Mouse (Mus musculus): ENCODE measurements around the gene Aagab.

Gene Aagab

DNA sequence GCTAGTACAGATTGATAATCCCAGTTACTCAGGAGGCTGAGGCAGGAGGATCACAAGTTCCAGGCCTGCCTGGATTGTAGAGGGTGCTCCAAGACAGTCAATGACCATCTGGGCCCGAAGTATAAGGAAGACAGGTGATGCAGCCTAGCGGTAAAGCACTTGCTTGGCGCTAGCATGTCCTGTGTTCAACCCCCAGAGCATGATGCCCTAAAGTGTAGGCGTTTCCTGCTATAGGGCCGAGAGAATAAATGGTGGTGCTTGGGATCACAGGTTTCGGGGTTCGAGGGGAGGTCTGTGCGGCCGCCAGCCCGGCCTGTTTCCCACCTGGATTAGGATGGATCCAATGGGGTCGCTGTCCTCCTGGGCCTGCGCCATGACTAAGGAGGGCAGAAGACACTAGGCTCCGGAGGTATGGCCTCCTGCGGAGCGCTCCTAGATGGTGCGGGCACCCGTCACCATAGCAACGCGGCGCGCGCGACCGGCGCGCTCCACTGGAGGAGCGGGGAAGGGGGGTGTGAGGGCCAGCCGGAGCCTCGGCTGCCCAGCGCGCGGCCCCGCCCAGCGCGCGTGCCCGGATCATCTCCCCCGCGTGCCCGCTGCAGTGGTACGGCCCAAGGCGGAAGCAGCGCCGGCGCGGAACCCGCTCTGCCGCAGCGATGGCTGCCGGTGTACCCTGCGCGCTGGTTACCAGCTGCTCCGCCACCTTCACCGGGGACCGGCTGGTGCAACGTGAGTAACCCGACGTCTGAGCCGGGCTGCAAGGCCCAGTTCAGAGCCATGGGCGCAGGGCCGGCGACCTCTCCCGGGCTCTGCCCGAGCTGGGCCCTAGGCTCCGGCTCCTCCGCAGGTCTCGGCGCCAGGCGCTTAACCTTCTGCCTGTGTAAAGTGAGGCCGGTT, at the start of gene Aagab, which contains the start of gene Iqch:
Aagab (plus strand) TSS at position 618 of the 897 bp plus-strand sequence.
Iqch (minus strand) TSS at position 451 of the 897 bp plus-strand sequence.
- peak; percentile 96 for DNase-seq (ENCODE audit: low spot score)

DNA sequence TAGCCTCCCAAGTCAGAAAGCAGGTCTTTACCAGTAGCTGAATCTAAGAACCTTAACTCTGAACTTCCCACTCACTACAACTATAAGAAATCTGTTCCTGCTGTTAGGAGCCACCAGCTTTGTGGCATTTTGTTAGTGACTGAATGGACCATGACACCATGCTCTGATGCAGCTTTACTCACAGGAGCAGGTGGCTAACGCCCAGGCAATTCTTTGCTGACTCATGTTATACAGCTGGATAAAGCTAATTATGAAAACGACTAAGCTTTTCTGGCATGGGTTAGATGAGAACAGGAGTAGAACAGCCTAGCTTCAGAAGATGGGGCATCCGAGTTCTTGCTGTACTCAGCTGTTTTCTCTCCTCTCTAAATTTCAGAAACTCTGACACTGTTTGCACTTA, 48.8 kb upstream of the Aagab start:
- DNase-seq (ENCODE audit: low spot score) = no peak

DNA sequence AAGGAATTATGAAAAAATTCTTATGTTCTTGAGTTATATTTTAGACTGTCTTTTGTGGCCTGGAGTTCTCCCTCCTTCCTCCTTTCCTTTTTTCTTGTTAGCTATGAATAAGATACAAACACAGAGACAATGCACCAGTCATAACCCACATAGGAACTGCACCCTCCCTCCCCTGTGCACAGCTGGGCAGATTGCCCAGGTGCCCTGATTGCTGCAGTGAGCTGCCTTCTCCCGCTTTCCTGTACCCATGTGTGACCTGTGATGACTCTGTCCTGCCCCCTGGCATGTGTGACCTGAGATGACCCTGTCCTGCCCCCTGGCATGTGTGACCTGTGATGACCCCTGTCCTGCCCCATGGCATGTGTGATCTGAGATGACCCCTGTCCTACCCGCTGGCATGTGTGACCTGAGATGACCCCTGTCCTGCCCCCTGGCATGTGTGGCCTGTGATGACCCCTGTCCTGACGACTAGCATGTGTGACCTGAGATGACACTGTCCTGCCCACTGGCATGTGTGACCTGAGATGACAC, 46.9 kb upstream of the Aagab start:
- DNase-seq (ENCODE audit: low spot score) = no peak

DNA sequence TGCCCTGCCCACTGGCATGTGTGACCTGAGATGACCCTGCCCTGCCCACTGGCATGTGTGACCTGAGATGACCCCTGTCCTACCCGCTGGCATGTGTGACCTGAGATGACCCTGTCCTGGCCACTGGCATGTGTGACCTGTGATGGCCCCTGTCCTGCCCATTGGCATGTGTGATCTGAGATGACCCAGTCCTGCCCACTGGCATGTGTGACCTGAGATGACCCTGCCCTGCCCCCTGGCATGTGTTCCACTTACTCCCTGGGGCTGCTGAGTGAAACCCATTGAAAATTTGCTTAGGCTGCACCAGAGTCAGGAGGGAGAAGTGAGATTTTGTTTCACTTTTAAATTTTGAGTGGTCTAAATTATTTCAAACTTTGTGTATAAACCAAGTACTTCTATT, 46.1 kb upstream of the Aagab start:
- DNase-seq (ENCODE audit: low spot score) = no peak

DNA sequence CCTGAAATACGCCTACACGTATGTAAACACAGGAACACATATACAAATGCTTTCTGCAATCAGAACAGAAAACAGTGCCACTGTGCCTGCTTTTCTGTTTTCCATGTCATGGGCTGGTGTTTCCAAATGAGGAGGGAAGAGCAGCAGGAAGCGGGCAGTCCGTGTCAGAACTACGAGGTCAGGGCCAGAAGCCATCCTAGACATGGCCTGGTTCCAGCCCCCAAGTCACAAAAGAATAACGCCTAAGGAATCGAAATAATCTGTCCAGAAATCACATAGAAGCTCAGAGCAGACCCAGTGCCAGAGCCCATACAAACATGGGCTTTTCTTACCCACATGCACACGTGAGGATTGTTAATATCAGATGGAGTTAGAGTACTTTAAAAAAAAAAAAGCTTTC, 45.5 kb upstream of the Aagab start:
- DNase-seq (ENCODE audit: low spot score) = no peak

DNA sequence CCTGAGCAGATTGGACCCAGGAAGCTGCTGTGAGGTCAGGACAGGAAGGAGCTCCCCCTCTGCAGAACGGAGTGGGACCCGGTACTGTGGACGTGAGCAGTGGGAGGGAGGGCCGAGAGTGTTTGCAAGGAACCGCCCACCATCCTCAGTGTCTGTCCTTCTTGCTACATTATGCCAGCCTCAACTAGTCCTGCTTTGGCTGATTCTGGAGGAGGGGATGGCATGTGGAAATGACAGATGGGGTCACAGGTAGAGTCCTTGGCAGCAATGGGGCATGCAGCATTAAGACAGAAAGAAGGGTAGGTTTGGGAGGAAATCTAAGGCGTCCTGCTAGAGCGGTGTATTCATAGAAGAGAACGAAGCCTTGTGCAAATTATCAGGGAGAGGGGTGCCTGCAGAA, 40.5 kb upstream of the Aagab start:
- no peak for DNase-seq (ENCODE audit: low spot score)

DNA sequence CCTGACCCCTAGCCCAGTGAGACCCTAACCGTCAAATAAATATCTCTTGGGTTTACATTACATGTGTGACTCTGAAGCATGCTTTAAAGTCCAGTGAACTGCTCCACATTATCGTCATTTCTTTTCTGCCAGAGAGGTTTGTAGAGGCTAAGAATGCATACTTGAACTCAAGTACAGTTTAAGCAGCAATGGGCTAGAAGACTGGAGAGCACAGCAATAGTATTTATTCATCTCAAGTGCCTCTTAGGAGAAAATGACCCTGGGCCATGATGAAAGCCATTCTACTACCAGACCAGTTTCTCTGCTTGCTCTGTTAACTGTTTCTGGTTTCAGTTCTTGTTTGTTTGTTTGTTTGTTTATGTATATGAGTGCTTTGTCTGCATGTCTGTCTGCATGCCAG, 39.0 kb upstream of the Aagab start:
- DNase-seq (ENCODE audit: low spot score) = no peak

DNA sequence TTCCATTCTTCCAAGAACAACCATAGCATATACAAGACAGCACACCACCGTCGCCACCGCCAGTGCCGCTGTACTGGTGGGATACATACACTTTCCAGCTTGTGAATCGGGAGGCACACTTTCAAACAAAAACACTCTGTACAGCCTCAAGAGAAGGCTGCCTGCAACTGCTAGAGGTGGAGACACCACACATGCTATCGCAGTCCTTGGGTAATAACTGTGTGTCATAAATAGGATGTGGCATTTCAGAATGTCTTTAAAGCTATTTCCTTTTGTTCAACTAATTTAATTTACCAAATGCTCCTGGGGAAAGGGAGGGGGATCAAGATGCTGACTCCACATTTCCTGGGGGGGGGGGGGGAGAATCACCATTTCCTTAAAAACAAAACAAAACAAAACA, 34.1 kb upstream of the Aagab start:
- DNase-seq (ENCODE audit: low spot score) = no peak

DNA sequence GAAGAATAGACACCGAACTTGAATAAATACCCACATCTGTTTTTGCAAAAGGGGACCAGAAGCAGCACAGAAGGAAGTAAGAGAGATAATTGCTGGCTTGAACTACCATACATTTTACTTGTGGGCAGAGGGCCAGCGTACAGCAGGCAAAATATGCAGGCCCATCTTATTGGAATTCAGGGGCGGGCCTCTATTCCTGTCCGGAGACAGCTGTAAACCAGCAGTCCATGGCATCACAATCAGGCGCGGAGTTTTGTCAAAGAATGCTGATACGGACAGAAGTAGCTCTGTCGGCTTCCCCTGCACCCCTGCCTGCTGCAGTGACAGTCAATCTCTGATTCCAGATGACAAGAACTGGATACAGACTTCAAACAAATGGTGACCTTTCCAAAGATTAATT, 33.7 kb upstream of the Aagab start:
- DNase-seq (ENCODE audit: low spot score) = no peak

DNA sequence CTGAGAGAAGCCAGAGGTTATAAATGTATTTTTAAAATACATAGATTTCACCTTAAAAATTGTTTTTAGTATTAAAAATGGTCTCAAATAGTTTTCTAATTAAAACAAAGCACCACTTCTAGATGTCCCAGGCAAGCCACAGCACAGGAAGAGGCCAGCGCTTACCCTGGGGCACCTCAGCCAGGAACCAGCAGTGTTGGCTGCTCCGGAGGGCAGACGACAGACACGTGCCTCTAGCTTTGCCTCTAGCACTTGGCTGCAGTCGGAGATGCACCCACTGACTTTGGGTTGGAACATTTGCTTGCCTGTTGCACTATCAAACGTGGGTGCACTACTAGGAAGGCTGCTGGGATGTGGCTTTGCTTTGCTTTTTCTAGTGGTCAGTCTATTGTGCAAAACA, 30.6 kb upstream of the Aagab start:
- no peak for DNase-seq (ENCODE audit: low spot score)

DNA sequence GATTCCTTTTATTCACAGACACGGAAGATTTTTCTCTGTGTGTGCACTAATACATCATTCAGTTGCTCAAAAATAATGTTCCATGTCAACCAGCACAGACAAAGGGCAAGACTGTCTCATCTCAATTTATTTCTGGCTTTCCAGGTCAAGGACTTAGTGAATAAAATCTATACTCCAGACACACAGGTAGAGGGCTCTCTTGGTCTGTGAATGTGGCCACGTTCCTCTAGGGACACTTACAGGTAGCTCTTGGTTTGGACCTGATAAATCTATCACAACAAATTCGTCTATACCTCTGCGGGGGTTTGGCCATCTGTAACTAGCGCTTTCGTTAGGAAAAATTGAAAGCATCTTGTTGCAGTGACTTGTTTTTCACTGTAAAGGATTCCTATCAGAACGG, 29.6 kb upstream of the Aagab start:
- no peak for DNase-seq (ENCODE audit: low spot score)

DNA sequence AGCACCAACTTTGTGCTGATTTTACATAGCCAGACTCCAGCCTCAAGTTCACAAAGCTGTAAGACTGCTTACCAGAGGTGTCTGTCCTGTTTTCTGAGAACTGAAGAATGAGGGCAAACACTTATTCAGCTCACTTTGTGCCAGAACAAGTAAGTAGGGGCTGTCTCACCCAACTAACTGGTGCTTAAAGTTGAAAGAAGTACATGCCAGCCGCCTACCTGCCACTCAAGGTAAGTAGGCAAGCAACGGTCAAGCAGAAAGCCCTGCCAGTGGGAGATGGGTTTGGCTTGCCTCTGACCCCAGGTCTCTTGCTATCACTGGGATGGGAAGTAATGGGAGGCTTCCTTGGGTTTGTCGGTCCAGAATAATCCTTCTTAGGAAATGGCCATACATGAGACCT, 25.0 kb upstream of the Aagab start:
- DNase-seq (ENCODE audit: low spot score) = no peak

DNA sequence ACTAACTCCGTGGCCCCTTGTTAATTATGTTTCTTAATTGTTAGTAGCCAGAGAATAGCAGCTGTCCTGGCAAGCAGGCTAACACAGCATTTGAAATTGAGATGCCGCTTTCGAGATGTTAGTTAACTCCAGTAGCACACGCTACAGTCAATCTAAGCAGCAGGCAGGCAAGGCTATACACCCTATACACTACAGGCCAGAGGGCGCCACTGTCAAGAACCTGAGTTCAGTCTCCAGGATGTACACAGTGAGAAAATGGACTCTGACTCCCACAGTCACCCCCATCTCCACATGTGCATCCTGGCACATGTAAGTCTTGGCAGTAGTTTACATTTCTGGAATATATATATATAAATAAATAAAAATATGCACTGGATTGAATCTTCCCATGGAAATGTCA, 22.8 kb upstream of the Aagab start:
- no peak for DNase-seq (ENCODE audit: low spot score)

DNA sequence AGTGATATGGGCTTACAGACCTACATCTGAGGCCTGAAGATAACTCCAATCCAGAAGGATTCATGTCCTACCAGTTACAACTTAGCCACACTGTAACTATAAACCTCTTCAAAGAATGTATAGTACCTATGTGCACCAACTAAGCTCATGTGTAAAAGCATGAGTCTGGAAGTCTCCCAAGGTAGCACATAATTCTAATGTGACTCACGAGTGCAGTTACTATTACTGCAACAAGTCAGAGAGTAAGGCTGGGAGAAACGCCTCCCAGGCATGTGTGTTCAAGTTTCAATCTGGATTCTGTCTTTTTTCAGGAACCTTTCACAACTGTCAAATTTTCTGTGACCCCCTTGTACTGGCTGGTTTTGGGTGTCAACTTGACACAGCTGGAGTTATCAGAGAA, 22.4 kb upstream of the Aagab start:
- no peak for DNase-seq (ENCODE audit: low spot score)

DNA sequence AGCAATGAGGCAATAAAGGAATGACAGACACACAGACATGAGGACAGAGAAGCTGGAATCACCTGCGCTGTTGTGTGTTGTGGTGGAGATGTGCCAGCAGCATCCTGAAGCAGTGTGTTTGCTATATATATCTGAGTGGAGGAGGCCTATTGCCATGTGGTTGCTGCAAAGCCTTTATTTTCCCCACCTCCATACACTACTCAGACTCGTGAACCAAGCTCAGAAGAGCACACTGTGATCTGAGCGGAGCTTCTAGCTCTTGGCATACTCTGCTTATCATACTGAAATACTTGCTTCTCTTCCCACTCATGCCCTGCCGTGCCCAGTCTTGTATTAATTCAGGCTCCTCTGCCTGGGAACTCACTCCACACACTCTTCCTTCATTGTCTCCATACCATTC, 20.7 kb upstream of the Aagab start:
- DNase-seq (ENCODE audit: low spot score) = no peak

DNA sequence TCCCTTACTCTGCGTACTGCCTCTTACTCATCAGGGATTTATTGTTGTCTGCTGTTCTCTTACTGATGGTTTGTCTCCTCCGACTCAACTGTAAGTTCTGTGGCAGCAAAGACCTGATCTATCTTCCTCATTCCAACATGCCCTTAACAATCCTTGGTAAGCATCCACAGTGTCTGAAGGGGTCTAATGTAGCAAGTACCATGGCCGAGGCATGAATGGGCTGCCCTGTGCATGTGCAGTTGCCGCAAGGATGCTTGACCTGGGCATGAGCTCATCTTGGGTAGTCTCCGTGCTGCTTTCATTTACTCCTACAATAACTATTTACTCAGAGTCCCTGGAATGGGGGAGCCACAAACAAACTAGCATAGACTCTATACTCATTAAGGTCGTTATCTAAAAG, 17.2 kb upstream of the Aagab start:
- no peak for DNase-seq (ENCODE audit: low spot score)

DNA sequence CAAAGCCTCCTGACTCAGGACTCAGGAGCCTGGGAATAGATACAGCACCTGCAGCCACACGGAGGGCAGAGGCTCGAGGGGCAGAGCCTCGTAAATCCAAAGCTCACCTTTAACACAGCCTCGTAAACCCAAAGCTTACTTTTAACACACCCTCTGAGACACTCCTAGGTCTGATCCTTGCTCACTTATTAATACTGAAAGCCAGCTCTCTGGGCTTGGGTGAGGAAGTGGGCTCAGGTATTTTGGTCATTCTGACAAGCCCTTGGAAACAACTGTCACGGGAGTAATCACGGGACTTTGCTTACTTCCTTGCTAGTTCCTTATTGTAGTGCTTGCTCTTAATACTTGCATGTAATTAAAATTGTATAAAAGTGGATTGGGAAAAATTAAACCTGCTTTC, 13.3 kb upstream of the Aagab start:
- no peak for DNase-seq (ENCODE audit: low spot score)

DNA sequence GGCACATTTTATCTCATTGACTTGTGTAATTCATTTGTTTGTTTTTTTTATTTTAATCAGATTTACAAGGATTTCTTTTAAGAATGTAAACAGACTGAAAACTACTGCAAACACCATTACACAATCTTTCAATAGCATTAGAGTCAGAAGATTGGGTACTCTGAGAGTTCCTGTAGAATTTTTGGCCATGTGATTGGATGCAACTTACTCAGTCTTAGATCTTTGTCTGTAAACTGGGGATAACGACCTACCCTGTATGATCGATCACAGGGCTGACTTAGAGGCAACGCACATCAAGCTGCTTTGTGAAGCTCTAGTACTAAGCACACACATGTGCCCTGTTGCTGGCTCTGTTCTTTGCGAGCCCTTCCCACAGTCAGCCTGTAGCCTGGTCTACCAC, 11.9 kb upstream of the Aagab start:
- no peak for DNase-seq (ENCODE audit: low spot score)

DNA sequence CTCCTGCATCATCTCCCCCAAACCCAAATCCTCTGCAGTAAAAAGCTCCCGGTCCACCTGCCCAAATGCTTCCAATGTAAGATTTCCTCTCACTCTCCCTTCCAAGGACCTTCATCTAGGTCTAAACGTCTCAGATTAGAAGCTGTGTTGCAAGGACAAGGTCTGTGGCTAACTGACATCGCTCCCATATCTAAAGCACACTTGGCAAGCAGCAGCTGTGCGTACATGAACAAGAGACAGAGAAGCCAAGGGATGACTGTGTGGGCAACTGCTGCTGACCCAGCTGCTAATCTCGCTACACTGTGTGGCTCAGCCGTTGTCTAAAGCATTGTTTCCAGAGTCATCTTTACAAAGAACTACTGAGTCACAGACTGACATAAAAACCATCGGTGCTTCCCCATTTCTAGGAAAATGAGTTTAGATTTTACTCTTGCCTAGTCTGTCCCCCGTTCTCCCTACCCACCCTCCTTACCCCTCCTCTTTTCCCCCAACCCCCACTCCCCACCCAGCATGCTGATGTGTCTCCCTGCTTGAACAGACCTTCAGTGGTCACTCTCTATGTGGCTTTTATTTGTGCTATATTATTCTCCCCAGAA, 10.7 kb upstream of the Aagab start:
- DNase-seq (ENCODE audit: low spot score) = no peak

DNA sequence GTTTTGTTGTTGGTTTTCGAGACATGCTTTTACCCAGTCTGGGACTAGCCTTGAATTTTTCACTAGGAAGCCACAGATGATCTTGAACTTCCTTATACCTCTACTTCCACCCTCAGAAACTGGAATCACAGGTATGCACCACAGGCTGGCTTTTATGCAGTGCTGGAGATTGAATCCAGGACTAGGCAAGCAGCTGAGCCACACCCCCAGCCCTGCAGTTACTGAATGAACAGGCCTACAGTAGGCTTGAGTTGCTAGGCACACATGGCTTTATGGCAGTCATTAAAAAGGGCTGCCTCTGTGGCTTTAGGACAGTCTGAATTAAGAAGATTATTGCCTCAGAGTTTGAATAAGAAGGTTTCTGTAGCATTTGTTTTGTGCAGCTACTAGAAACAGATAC, 7.4 kb upstream of the Aagab start:
- DNase-seq (ENCODE audit: low spot score) = no peak

DNA sequence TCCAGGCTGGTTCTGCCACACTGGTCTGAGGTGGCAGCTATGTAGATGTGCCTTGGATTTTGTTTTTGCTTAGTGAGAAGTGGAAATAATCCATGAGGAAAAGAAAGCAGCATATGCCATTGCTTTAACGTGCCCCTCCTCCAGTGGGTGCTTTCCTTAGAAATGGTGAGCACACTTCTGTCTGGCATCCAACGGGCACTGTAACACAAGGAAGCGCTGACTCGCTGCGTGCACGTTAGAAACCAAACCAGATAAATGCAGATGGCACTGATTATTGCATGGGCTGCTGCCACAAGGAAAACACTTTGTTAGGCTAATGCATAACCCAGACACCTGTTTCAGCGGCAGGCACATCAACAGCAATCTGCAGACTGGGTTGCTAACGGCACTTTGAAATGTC, 6.8 kb upstream of the Aagab start:
- no peak for DNase-seq (ENCODE audit: low spot score)

DNA sequence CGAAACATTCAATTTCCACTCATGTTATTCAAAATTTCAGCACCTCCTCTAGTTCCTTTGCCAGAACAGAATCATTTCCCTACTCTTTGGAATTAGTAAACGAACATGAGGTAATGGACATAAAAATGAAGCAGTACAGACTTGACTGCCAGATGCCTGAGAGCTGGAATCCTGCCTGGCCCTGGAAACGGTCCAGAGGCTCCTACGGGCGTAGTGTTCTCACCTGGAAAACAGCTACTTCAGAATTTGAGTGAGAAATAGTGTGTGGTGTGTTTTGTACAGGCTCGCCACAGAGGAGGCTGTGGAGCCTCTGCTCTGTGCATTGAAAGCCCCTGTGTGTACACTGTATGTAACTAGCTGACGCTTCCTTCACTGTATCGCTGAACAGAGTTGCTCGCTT, 5.8 kb upstream of the Aagab start:
- peak; percentile 30 for DNase-seq (ENCODE audit: low spot score)

DNA sequence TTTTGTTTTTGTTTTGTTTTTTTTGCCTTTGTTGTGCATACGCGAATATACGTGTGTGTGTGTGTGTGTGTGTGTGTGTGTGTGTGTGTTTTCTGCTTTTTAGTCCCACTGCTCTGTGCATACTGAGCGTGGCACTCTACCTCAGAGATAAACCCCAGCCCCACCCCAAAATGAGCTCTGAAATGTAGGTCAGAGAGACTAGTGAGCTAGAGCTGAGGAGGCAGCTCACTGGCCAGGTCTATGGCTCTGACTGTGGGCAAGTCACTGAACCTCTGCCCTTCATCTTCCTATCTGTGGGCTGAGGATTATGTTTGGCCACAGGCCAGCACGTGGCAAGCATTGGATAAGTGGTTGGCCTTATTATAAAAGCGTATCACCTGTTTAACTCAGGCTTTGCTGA, 1.4 kb downstream of the Aagab start:
- DNase-seq (ENCODE audit: low spot score) = no peak

DNA sequence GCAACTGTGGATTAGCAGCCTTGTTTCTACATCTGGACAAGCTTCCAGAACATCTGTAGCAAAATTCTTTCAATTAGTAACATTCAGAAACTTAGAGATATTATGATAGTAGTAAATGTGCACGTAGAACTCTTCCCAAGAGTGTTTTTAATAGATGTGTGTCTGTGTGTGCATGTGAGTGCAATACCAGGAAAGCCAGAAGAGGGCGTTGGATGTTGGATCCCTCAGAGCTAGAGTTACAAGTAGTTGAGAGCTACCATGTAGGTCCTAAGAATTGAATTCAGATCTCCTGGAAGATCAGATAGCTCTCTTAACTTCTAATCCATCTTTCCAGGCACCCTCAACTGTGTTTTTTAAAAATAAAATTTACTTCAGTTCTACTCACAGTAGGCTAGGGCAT, 4.1 kb downstream of the Aagab start:
- DNase-seq (ENCODE audit: low spot score) = no peak
